16 mouse cellular contexts compared by ENCODE assay signal in genomic region chr5:33002781-33003180, GRCm38 (mm10). TPM values are rescaled to one million over a fixed set of nuclear protein-coding genes. Genes with fewer than 3 reads are reported as not detected.
DNase-seq lines count a peak whose midpoint lies in the region; TF ChIP-seq lines count a peak whose summit lies in the region.
"Had no signal": no experiment of that assay in that cellular context is flagged by ENCODE, and none has a peak within 500 bp of the region (broad histone marks: within the 10 kb centered on the region; RNA-seq: fewer than 3 reads in every experiment).

No protein-coding gene starts in this region.

- 56% methylated on average over 5 of the region's 5 CpGs for WGBS in olfactory bulb, adult 2 months

- no peak for DNase-seq in layer of hippocampus, adult 2 months (ENCODE audit: low spot score in 2 of 2)
- no peak for DNase-seq in layer of hippocampus, adult 8-10 months (ENCODE audit: low spot score in 2 of 2)
- peak; percentile 85 for DNase-seq in 416B (ENCODE audit: low read depth)
- peak; percentile 56 for DNase-seq in adrenal gland, postnatal 14 days
- DNase-seq in heart, adult 18-20 months = no peak
- DNase-seq in gastrocnemius, postnatal 25 days = no peak
- DNase-seq: cerebellum, adult 18-20 months; cerebellum, postnatal 14 days; gastrocnemius, adult 2 months; lung, postnatal 4 days had no signal

- TF ChIP-seq CTCF in layer of hippocampus, adult 2 months (conservative IDR thresholded peaks at IDR 0.05) = no peak
- no peak for TF ChIP-seq CTCF in olfactory bulb, adult 2 months (IDR thresholded peaks at IDR 0.05; ENCODE audit: insufficient read depth, low read depth, low read length)

- TF ChIP-seq POLR2A in olfactory bulb, adult 2 months (IDR thresholded peaks at IDR 0.05; ENCODE audit: insufficient read depth, low read depth, low read length) = no peak

- peaks cover 39% of the 10 kb centered on the region for H3K4me1 ChIP-seq in olfactory bulb, adult 2 months (ENCODE audit: control insufficient read depth, insufficient read depth, low read length)
- H3K4me1 ChIP-seq: kidney, embryonic 15.5 days had no signal

- no peak overlapping the region for H3K4me3 ChIP-seq in layer of hippocampus, adult 2 months
- H3K4me3 ChIP-seq in olfactory bulb, adult 2 months (ENCODE audit: insufficient read depth, low read depth, low read length) = no peak overlapping the region
- H3K4me3 ChIP-seq: embryonic facial prominence, embryonic 12.5 days; erythroblast, embryonic 14.5 days; forebrain, embryonic 13.5 days; gastrocnemius, adult 2 months; kidney, embryonic 15.5 days had no signal

- H3K27ac ChIP-seq in layer of hippocampus, adult 2 months = peak overlapping the region; percentile 95
- peak overlapping the region; percentile 21; the same call in 1 of the 2 replicates for H3K27ac ChIP-seq in olfactory bulb, adult 2 months (ENCODE audit: insufficient read depth, low read depth, low read length)
- H3K27ac ChIP-seq: embryonic facial prominence, embryonic 12.5 days; forebrain, embryonic 13.5 days; gastrocnemius, adult 2 months; kidney, embryonic 15.5 days; stomach, postnatal 0 days had no signal

RNA-seq across cellular contexts. Expression of gene Ywhah, which starts 15.8 kb away (rescaled TPM):
- 1,000 to 10,000 TPM; 1,193 to 1,302 TPM for total RNA-seq in layer of hippocampus, adult 2 months (2021)
- 1,000 to 10,000 TPM in 3 of 4 experiments, 100 to 1,000 TPM in 1; 959 to 1,113 (median 1,048) TPM for total RNA-seq in layer of hippocampus, adult 8-10 months (2022)
- total RNA-seq in adrenal gland, postnatal 14 days (2021) = 162 and 166 TPM in 2 replicates
- polyA plus RNA-seq in olfactory bulb, adult 2 months (2012; ENCODE audit: insufficient read depth, insufficient read length, low replicate concordance, missing spikeins) = 1,490 TPM in 1 of 2 replicates, not detected in the other
- total RNA-seq in heart, adult 18-20 months (2021) = 10 to 100 TPM; 90.3 TPM
- 10 to 100 TPM; 54.0 to 54.3 TPM for total RNA-seq in gastrocnemius, postnatal 25 days (2021)

Comparison
In these comparisons a context has a peak if more than half of its experiments do, and no peak if none do; other contexts are left out.
1. DNase-seq: peak in 416B (single experiment) and adrenal gland, postnatal 14 days (single experiment); none in layer of hippocampus, adult 2 months (0 of 2), layer of hippocampus, adult 8-10 months (0 of 2), heart, adult 18-20 months (0 of 2) and gastrocnemius, postnatal 25 days (single experiment).